Mouse (Mus musculus) 3134 (cell line): ENCODE data around the gene Gm42906.

Source experiments
- DNase-seq: peaks from one replicate; pipeline ENCODE4 v3.0.0-alpha.2; 2011; ENCODE audit warnings: low spot score; ENCODE audit not compliant: insufficient read length; ENCODE audit errors: extremely low read depth

The Gm42906 gene

GRCm38 (mm10) chr5:151164815-151165214 lies 263.1 kb downstream of the Gm42906 start:
- no peak for DNase-seq

GRCm38 (mm10) chr5:151162642-151163041 lies 265.3 kb downstream of the Gm42906 start:
- no peak for DNase-seq

- no peak for DNase-seq
Observed at GRCm38 (mm10) chr5:151155247-151155646, 272.7 kb downstream of the Gm42906 start.

- DNase-seq = peak; percentile 68
Observed at GRCm38 (mm10) chr5:151154780-151155179, 273.2 kb downstream of the Gm42906 start.

- DNase-seq = no peak
Observed at GRCm38 (mm10) chr5:151154030-151154429, 273.9 kb downstream of the Gm42906 start.

- DNase-seq = no peak
Observed at GRCm38 (mm10) chr5:151151549-151151948, 276.4 kb downstream of the Gm42906 start.

GRCm38 (mm10) chr5:151149509-151149908 lies 278.5 kb downstream of the Gm42906 start:
- DNase-seq = no peak

- DNase-seq = no peak
Observed at GRCm38 (mm10) chr5:151148079-151148478, 279.9 kb downstream of the Gm42906 start.

- DNase-seq = no peak
Observed at GRCm38 (mm10) chr5:151145807-151146206, 282.2 kb downstream of the Gm42906 start.

- DNase-seq = no peak
Observed at GRCm38 (mm10) chr5:151143955-151144354, 284.0 kb downstream of the Gm42906 start.

- no peak for DNase-seq
Observed at GRCm38 (mm10) chr5:151142671-151143601, 285.0 kb downstream of the Gm42906 start.

GRCm38 (mm10) chr5:151142241-151142640 lies 285.7 kb downstream of the Gm42906 start:
- DNase-seq = peak; percentile 66

GRCm38 (mm10) chr5:151137901-151138300 lies 290.1 kb downstream of the Gm42906 start:
- DNase-seq = no peak

- no peak for DNase-seq
Observed at GRCm38 (mm10) chr5:151137311-151137710, 290.7 kb downstream of the Gm42906 start.

GRCm38 (mm10) chr5:151135965-151136364 lies 292.0 kb downstream of the Gm42906 start:
- DNase-seq = no peak

- DNase-seq = no peak
Observed at GRCm38 (mm10) chr5:151135078-151135826, 292.7 kb downstream of the Gm42906 start.

GRCm38 (mm10) chr5:151134202-151134601 lies 293.8 kb downstream of the Gm42906 start:
- no peak for DNase-seq

GRCm38 (mm10) chr5:151133744-151134143 lies 294.2 kb downstream of the Gm42906 start:
- no peak for DNase-seq

GRCm38 (mm10) chr5:151129762-151130161 lies 298.2 kb downstream of the Gm42906 start:
- DNase-seq = no peak

- DNase-seq = no peak
Observed at GRCm38 (mm10) chr5:151127298-151127717, 300.7 kb downstream of the Gm42906 start.

- DNase-seq = no peak
Observed at GRCm38 (mm10) chr5:151126608-151127005, 301.4 kb downstream of the Gm42906 start.
